8 mouse cellular contexts compared by ENCODE assay signal in the genomic region with DNA sequence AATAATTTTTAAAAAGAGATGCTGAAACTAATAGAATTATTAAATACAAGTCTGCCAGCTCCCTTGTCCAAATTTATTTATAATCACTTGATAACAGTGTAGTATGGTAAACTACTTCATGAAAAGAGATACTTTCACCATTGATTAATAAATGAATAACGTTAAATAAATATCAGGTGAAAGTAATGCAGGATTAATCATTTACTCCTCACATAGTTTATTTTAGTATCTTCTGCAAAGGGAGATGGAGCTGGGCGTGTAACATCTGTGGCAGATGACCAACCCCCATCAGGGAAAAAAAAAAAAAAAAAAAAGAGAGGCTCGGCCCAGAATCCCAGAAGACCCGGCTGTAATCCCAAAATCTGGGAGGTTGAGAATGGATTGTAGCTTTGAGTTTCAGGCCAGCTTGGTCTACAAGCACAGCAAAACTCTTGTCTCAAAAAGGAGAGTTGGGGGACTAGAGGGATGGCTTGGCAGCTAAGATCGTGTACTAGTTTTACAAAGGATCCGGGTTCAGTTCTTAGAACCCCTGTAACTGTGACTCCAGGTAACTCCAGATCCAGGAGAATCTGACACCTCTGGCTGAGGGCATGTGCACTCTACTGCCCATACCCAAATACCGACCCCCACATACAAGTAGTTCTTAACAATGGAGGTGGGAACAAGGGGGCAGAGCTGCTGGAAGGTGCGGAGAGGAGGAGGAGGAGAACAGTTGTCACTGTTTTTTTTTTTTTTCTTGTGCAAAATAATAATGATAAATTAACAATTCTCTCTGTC. TPM values are rescaled to one million over a fixed set of nuclear protein-coding genes. Genes with fewer than 3 reads are reported as not detected.
DNase-seq lines count a peak whose midpoint lies in the region; ATAC-seq lines count a peak whose summit lies in the region.

No protein-coding gene starts in this region.

- H3K27me3 ChIP-seq in kidney, embryonic 16.5 days (ENCODE audit: insufficient read depth, low read length): no peaks in the 10 kb centered on the region
- no peaks in the 10 kb centered on the region for H3K27me3 ChIP-seq in hindbrain, embryonic 16.5 days (replicated peaks; ENCODE audit: control insufficient read depth, insufficient read depth, low read length)

- 28% methylated on average over 8 of the region's 8 CpGs for WGBS in kidney, embryonic 16.5 days
- WGBS in hindbrain, embryonic 16.5 days: 40% methylated on average over 8 of the region's 8 CpGs

- peak overlapping the region; percentile 98 for H3K4me3 ChIP-seq in kidney, embryonic 16.5 days (ENCODE audit: low read length)
- peak overlapping the region; percentile 46 for H3K4me3 ChIP-seq in brown adipose tissue, adult 24 weeks (ENCODE audit: insufficient read depth, low read depth, low read length)
- H3K4me3 ChIP-seq in hindbrain, embryonic 16.5 days (ENCODE audit: low read length): peak overlapping the region; percentile 96

- intact Hi-C loops in left cerebral cortex, postnatal 4 days (cut with DNase I): no loop called here

- peak overlapping the region; percentile 65 for H3K4me2 ChIP-seq in kidney, embryonic 16.5 days (replicated peaks; ENCODE audit: low read depth, low read length)
- H3K4me2 ChIP-seq in hindbrain, embryonic 16.5 days (ENCODE audit: low read length): peak overlapping the region; percentile 74

- DNase-seq in kidney, adult 9 months: no peak
- peak; percentile 24 for DNase-seq in naive thymus-derived CD4-positive, alpha-beta T cell, adult 2 months (ENCODE audit: low read depth)
- no peak for DNase-seq in ovary, adult 18-20 months (ENCODE audit: low spot score)
- no peak for DNase-seq in thymus, adult 18-20 months
- DNase-seq in left cerebral cortex, postnatal 4 days: no peak

- peak overlapping the region; percentile 57 for H3K9ac ChIP-seq in kidney, embryonic 16.5 days (replicated peaks; ENCODE audit: low read length)
- H3K9ac ChIP-seq in hindbrain, embryonic 16.5 days (ENCODE audit: low read depth, low read length): peak overlapping the region; percentile 38; the same call in 1 of the 2 replicates

- H3K27ac ChIP-seq in kidney, embryonic 16.5 days (ENCODE audit: low read length): no peak overlapping the region
- H3K27ac ChIP-seq in brown adipose tissue, adult 24 weeks (replicated peaks; ENCODE audit: low read depth, low read length): no peak overlapping the region
- no peak overlapping the region for H3K27ac ChIP-seq in hindbrain, embryonic 16.5 days (ENCODE audit: low read depth, low read length)

- peaks cover 8% of the 10 kb centered on the region; the same call in 1 of the 2 replicates for H3K4me1 ChIP-seq in kidney, embryonic 16.5 days (ENCODE audit: insufficient read depth, low read length)
- H3K4me1 ChIP-seq in brown adipose tissue, adult 24 weeks (ENCODE audit: control insufficient read depth, insufficient read depth, insufficient read length, low read length): peaks cover 5% of the 10 kb centered on the region
- peaks cover 5% of the 10 kb centered on the region for H3K4me1 ChIP-seq in hindbrain, embryonic 16.5 days (ENCODE audit: control insufficient read depth, insufficient read depth, low read depth, low read length)

- H3K36me3 ChIP-seq in kidney, embryonic 16.5 days (ENCODE audit: insufficient read depth, low read length): peaks cover 30% of the 10 kb centered on the region
- H3K36me3 ChIP-seq in hindbrain, embryonic 16.5 days (ENCODE audit: control insufficient read depth, insufficient read depth, low read length): peaks cover 15% of the 10 kb centered on the region

- ATAC-seq in kidney, embryonic 16.5 days (ENCODE audit: low FRiP score, low TSS enrichment): no peak
- ATAC-seq in hindbrain, embryonic 16.5 days: no peak

- no peaks in the 10 kb centered on the region for H3K9me3 ChIP-seq in kidney, embryonic 16.5 days (ENCODE audit: low read length)
- H3K9me3 ChIP-seq in hindbrain, embryonic 16.5 days (ENCODE audit: control insufficient read depth, low read length): no peaks in the 10 kb centered on the region

RNA-seq across cellular contexts. Expression of a gene that starts 1.1 kb away (rescaled TPM):
- 29.7 and 34.4 TPM in 2 replicates for polyA plus RNA-seq in kidney, embryonic 16.5 days (2015; fragmentation: Nextera tagmentation; extraction: Ambion mirVana)
- 43.1 and 49.2 TPM in 2 replicates for polyA plus RNA-seq in brown adipose tissue, adult 24 weeks (2012; ENCODE audit: insufficient read depth, insufficient read length, missing spikeins)
- polyA plus RNA-seq in hindbrain, embryonic 16.5 days (2015; fragmentation: Nextera tagmentation; extraction: Ambion mirVana): 28.0 and 32.8 TPM in 2 replicates
- 10 to 100 TPM; 28.8 to 29.5 TPM for total RNA-seq in left cerebral cortex, postnatal 4 days (2021)

RNA-seq across cellular contexts. Expression of a gene that starts 28.7 kb away (rescaled TPM):
- polyA plus RNA-seq in kidney, embryonic 16.5 days (2015; fragmentation: Nextera tagmentation; extraction: Ambion mirVana): 62.2 and 62.9 TPM in 2 replicates
- 10.1 and 14.5 TPM in 2 replicates for polyA plus RNA-seq in brown adipose tissue, adult 24 weeks (2012; ENCODE audit: insufficient read depth, insufficient read length, missing spikeins)
- polyA plus RNA-seq in hindbrain, embryonic 16.5 days (2015; fragmentation: Nextera tagmentation; extraction: Ambion mirVana): 50.1 and 55.8 TPM in 2 replicates
- total RNA-seq in left cerebral cortex, postnatal 4 days (2021): 10 to 100 TPM; 33.3 to 35.5 TPM

RNA-seq across cellular contexts. Expression of a gene that starts 37.1 kb away (rescaled TPM):
- polyA plus RNA-seq in kidney, embryonic 16.5 days (2015; fragmentation: Nextera tagmentation; extraction: Ambion mirVana): 133 and 139 TPM in 2 replicates
- polyA plus RNA-seq in brown adipose tissue, adult 24 weeks (2012; ENCODE audit: insufficient read depth, insufficient read length, missing spikeins): 24.1 and 30.9 TPM in 2 replicates
- polyA plus RNA-seq in hindbrain, embryonic 16.5 days (2015; fragmentation: Nextera tagmentation; extraction: Ambion mirVana): 32.0 and 37.0 TPM in 2 replicates
- 10 to 100 TPM; 26.2 to 27.2 TPM for total RNA-seq in left cerebral cortex, postnatal 4 days (2021)

Comparison
In these comparisons a context has a peak if more than half of its experiments do, and no peak if none do; other contexts are left out.
1. H3K4me3 ChIP-seq: peak in every context shown above with its lines; median percentile 98 in kidney, embryonic 16.5 days; 96 in hindbrain, embryonic 16.5 days; 46 in brown adipose tissue, adult 24 weeks.